Mouse (Mus musculus) liver, postnatal 0 days (tissue): ENCODE measurements around the gene Rap1b.

Experiments used
- CTCF ChIP-seq: sonication (generic); IDR thresholded peaks from 2 replicates; pipeline ENCODE4 v1.5.1; 2016; ENCODE audit warnings: antibody characterized with exemption, low read depth
- EP300 ChIP-seq: IDR thresholded peaks from 2 replicates; pipeline ENCODE4 v1.6.1; 2016; ENCODE audit warnings: antibody characterized with exemption, low read depth, mild to moderate bottlenecking

DNA sequence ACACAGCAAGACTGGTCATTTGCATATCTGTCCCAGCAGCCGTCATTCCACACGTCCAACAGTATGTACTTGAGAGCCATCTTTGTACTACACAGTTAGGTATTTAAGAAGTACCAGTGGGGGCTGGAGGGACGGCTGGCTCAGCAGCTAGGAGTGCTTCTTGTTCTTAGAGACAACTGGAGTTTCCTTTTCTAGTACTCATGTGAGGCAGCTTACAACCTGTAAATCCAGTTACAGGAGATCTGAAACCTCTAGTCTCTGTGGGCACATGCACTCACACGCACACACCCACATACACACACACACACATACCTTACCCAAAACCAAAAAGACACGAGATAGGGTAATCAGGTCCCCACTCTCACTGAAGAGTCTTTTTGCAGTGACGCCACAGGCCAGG, 18.9 kb upstream of the Rap1b start:
- TF ChIP-seq EP300 (no peak), CTCF (no peak)
